Mouse (Mus musculus) yolk sac, embryonic 10.5 days (tissue): ENCODE data around the gene Cbx4.
A peak's percentile ranks its signal among the peaks of the same experiment; 100 is the strongest.

ENCODE experiments used
- DNase-seq: peaks from one replicate; pipeline ENCODE4 v3.0.0-alpha.2; 2017; ENCODE audit warnings: low spot score

Cbx4 gene

DNA sequence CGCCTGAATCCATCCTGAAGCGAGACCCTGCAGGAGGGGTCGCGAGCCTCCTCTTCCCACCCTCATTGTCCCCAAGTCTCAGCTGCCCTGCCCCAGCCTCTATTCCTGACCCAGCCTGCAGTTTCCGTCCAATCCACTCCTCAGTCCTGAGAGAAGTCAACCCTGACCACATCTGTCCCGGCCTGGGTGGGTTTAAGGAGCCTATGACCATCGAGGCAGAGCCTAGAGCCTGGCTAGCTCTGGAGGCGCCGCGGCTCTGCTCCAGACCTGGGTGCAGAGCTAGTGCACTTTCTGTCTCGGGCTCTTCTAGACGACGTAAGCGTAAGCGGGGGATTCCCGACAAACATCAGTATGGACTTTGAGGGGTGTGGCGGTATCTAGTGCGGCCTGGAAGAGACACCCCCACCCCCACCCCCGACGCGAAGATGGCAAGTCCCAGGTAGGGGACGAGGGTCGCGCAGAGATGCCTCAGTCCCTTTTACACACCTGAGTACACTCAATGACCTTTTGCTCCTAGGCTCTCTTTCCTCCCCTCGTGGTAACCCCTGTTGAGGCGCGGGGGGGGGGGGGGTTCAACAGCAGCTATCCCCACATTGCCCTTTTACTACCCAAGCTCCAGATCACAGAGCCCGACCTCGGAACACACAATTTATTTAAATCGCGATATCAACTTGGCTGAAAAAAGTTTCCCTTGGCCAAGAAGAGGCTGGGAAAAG, 44.1 kb downstream of the Cbx4 start:
- no peak for DNase-seq

DNA sequence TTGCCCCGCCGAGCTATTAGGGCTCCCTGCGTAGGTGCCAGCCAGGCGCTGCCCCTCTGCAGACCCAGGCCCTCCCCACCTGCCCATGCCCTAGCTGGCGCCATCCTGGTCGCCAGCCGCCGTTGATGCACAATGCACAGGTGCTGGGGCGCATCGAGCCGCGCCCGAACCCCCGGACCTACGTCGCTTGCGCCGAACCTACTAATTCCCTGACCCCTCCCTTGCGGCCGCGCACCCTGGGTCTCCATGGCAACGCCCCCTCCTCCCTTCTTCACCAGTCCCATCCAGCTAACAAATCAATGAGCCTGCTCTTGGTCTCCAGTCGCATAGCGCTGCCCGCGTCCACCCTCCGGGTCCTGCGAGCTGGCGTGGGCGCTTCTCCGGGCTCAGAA, 44.7 kb downstream of the Cbx4 start:
- no peak for DNase-seq

DNA sequence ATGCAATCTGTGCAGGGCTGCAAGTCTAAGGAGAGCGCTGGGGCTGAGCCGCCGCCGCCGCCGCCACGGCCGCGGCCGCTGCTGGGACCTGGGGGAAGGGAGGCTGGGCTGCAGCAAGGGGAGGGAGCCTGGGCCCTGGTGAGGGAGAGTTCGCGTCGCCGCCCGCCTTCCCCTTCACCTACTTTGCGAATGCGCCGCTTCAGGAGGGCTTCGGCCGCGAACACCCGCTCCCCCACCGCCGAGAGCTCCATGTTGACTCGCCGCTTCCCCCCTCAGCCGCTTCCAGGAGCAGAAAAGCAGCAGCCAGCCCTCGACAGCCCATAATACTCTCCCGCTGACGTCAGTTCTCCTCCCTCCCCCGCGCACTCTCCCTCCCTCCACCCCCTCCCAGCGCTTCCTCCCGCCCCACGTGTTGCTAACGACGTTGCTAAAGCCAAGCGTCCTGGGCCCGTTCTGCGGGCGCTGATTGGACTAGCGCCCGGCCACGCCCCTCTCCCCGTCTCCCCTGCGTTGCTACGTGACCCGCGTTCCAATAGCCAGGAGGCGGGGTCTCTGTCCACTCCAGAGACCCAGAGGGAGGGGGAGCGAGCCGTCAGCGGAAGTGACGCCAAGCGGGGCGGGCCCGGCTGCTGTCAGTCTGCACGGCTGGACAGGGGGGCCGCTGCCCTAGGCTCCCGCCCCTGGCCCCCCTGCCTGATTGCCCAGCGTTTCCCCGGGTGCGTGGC, 45.3 kb downstream of the Cbx4 start, which contains the start of gene Cbx8:
Cbx8 (minus strand) TSS at position 370 of the 725 bp plus-strand sequence.
- DNase-seq: peak; percentile 100

DNA sequence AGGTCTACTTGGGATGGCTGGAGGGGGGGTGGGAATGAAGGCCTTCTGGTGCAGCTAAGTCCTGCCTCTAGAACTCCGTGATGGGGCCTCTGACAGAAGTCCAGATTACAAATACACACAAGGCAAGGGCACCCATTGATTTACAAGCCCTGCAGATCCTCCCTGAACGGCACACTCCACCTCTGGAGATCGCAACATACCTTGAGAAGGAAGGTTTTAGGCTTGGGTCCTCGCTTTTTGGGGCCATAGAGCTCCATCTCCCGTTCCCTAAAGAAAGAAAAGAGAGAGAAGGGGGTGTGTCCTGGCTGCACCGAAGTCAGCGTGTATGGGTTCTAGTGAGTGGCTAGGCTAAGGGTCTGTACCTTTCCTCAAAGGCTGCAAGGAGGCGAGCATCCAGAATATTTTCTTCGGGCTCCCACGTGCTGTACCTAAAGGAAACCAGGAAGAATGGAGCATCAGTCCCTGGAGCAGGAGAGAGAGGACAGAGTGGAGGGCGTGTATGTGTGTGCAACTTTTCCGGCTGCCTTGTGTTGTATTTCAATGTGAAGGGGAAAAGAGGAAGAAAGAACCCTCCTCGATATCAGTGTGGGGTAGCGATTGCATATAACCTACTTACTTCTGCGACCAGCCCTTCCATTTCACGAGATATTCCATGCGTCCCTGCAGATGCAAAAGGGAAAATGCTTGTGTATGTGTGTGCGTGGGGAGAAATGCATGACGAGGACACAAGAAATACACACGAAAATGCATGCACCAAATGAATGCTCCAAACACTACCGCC, 46.1 kb downstream of the Cbx4 start:
- DNase-seq: no peak

DNA sequence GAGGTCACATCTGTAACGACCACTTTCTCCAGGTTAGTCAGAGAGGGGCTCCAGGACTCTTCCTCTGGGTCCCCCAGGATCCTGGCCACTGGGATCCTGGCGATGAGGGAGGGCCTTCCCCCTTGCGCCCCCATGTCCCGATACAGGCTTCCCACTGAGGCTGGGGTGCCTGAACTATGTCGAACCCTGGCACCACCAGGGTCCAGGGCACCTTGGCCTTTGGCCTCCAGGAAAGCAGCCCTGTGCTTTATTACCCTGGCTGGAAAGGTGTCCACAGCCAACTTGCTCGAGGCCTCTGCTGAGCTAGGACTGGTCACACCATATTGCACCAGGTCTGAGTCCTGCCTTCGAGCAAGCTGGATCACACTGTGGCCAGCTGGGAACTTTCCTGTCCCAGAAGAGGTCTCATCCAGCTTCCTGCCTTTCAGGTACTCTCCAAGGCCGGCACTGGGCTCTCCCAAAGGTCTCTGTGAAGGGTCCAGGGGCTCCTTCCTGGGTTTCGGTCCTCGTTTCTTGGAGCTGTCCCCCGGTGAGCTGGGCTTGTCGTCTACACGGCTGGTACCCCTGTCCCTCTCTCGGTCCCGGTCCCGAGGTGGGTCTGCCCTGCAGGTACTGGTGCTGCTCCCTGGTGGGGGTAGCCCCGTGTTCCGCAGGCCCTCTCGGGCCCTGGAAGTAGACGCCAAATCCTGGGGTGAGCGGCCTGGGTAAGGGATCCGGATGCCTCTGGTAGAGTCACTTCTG, 47.1 kb downstream of the Cbx4 start:
- DNase-seq: no peak

DNA sequence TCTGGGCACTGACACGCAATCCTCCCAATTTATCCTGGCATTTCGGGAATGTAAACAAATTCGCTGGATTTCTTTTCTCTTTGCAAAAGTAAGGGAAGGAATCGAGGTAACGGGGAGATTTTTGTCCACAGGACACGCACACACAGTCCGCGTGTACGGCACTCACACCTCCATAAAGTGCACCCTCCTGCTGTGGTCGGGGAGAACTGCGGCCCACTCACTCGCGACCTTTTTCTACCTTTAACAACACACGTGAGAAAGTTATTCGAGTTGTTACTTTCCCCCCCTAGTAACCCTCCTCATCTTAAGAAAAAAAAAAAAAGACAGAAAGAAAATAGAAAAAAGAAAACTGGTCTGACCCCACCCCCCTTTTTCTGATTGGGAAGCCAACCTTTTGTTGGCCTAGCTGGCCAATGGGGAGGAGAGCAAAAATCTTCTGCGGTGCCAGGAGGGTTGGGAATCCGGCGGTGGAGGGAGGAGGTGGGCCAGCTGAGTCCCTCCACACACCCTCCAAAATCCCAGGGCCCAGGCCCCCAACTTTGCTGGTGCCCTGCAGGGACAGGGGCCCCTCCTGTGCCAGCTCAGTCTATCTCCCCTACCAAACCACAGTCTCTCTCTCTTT, 48.1 kb downstream of the Cbx4 start:
- DNase-seq: no peak

DNA sequence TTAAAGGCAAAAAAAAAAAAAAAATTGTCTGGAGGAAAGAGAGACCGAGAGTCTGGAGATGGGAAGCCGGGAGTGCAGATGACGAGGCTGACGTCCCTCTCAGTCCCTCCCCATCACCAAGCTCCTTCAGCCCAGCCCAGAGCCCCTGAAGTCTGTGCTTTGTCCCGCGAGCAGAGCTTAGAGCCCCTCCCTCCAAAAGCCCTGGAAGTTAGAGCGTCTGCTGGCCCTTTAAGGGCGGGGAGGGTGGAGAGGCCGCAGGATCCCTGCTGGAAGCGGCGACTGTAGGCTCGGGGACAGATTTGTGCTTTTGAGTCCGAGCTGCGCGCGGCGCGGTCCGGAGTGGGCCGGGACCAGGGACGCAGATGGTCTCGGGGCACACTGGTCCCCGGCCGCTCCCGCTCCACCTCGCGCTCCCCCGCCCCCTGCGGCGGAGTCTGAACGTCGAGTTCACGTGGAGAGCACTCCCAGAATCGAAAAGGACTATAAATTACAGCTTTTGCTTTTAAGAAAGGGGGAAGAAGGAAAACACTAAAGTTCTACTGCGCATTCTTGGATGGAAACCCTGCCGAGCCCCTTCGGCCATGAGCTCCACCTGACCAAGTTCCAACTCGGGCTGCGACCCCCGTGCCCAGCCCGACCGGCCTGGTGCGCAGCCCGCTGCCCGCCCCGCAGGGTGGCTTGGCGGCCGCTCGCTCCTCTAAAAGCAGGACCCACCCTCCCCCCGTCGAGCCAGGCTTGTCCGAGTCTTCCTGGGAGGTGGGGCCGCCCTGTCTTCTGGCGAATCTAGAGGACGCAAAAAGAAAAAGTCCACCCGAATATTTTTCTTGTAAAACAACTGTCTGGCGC, 48.9 kb downstream of the Cbx4 start:
- DNase-seq: no peak

DNA sequence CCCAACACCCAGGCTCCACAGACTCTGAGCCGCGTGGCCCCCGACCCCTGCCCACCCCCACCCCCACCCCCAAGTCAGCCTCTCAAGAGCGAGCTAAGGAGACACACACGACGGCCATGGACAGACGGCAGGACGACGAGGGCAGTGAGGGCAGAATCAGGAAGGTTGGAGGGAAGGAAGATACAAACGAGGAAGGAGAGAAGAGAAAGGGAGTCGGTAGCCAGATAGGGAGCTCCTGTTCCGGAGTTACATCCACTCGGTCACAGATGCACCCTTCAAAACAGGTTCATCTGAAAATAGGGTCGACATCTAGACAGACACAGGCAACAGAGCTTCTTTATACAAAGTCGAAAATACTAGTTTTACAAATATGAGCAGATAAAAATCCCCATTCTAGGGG, 49.6 kb downstream of the Cbx4 start:
- no peak for DNase-seq

DNA sequence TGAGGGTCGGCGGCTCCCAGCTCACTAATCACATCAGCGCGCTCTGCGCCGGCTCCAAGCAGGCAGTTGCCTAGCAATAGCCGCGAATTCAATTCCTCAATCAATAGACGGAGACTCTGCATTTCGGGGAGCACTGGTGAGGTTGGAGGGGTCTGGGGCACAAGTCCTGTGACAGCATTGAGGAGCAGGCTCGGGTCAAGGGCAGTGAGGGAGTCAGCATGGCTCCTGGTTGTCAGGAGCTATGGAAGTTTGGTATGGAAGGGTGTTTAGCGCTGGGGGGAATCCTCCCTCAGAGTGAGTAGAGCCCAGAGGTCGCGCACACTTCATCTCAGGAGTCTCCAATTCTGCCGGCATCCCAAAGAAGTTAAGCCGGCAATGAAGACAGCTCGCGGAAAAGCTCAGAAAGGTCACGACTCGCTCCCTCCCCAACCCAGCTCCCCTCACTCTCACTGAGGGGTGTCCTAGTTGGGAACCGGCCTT, 50.3 kb downstream of the Cbx4 start:
- DNase-seq: no peak

DNA sequence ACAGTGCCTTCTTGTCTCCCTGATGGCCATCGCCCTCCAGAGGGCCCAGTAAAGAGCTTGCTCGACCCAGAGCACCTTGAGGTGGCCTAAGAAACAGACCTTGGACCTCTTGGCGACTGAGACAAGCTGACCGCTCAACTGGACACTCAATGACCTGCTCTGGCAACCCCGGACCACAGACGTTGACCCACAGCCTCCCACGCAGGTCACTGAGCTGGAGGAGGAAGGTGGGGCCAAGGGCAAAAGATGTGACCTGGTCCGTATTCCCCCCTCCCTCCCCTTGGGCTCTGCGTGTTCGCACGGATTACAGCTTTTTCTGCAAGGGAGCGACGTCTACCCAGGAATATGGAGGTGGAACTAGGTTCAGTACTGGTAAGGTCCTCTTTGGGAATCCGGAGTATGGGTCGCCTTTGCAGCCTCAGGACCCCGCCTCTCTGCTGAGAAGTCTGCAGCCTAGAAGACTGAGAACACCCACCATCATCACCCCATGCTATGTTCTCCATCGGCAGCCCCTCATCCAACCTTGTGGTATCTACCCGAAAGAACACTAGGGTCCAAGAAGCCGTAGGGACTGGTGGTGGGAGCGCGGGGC, 50.8 kb downstream of the Cbx4 start:
- no peak for DNase-seq

DNA sequence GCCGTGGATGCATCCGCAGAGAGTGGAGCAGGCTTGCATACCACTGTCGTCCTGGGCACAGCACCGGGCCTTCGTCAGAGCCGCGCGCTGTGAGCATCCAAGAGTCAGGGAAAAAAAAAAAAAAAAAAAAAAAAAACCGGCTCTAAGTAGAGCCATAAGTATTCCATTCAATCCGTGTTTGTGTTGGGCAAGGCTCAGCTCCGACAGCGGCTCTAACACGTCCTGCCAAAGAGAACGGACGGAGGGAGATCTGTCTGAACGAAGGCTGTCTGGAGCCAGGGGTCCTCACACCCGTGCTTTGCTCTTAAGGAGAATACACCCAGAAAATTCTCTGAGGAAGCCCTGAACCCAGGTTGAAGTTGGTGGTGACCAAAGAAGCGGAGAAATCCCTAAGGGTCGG, 51.4 kb downstream of the Cbx4 start:
- no peak for DNase-seq

DNA sequence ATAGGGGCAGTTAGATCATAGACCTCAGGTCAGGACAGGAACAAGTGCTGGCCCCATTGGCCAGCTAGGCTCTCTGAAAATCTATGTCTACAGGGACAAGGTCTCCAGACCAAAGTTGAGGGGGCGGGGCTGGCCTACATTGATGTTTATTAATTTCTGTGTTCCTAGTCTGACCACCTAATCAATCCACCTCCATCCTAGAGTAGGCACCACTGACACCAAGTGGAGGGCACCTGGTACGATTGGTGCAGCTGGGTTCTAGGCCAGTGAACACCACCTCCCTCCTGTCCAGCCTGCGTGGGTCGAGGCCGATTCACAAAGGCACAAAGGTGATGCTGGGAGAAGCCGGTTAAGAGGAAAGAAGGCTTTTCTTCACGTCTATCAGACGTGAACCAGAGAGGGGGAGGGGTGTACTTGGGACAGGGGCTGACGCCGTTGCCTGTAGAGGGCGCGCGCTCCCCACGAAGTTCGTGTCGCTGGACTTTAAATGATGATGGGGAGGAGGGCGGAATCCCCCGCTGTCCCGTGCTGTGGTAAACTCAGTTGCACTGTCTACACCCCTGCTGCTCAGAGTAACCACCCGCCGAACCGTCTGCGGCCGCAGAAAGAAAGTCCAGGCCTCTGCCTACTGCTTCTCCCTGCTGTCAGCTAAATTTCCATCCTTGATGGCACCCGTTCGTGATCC, 52.0 kb downstream of the Cbx4 start:
- peak; percentile 65 for DNase-seq
